8 mouse cellular contexts compared by ENCODE assay signal in genomic region chr12:52097049-52097649, GRCm38 (mm10). TPM values are rescaled to one million over a fixed set of nuclear protein-coding genes. Genes with fewer than 3 reads are reported as not detected.
DNase-seq lines count a peak whose midpoint lies in the region; ATAC-seq and TF ChIP-seq lines count a peak whose summit lies in the region.

No protein-coding gene starts in this region.

- peak overlapping the region; percentile 76 for H3K4me3 ChIP-seq in layer of hippocampus, adult 2 months
- H3K4me3 ChIP-seq in embryonic facial prominence, embryonic 12.5 days: peak overlapping the region; percentile 72
- H3K4me3 ChIP-seq in intestine, embryonic 14.5 days (ENCODE audit: low read depth, low read length): peak overlapping the region; percentile 94
- H3K4me3 ChIP-seq in neural tube, embryonic 12.5 days: peak overlapping the region; percentile 89

- ATAC-seq in embryonic facial prominence, embryonic 12.5 days (ENCODE audit: insufficient number of reproducible peaks, insufficient read depth, low FRiP score, low TSS enrichment): 0 out of 2 replicates have a peak, but pooled peaks have one; percentile 61
- ATAC-seq in intestine, embryonic 14.5 days (replicated peaks; ENCODE audit: low FRiP score, low TSS enrichment, low read depth): peak; percentile 68
- peak; percentile 74 for ATAC-seq in neural tube, embryonic 12.5 days (ENCODE audit: low FRiP score, low read depth)

- H3K9me3 ChIP-seq in embryonic facial prominence, embryonic 12.5 days: no peaks in the 10 kb centered on the region
- no peaks in the 10 kb centered on the region for H3K9me3 ChIP-seq in intestine, embryonic 14.5 days (ENCODE audit: control insufficient read depth, low read length)
- no peaks in the 10 kb centered on the region for H3K9me3 ChIP-seq in neural tube, embryonic 12.5 days

- DNase-seq in layer of hippocampus, adult 2 months (ENCODE audit: low spot score in 2 of 2): no peak
- DNase-seq in layer of hippocampus, adult 9-10 months (ENCODE audit: low spot score): no peak
- no peak for DNase-seq in intestine, embryonic 14.5 days (ENCODE audit: low spot score)
- no peak for DNase-seq in gastrocnemius, postnatal 36 days
- no peak for DNase-seq in adrenal gland, postnatal 4 days (ENCODE audit: low spot score in 2 of 2)
- DNase-seq in left cerebral cortex, postnatal 25 days (ENCODE audit: low spot score in 2 of 2): no peak

- H3K4me1 ChIP-seq in embryonic facial prominence, embryonic 12.5 days: no peaks in the 10 kb centered on the region
- peaks cover 3% of the 10 kb centered on the region; the same call in 1 of the 2 replicates for H3K4me1 ChIP-seq in intestine, embryonic 14.5 days (replicated peaks; ENCODE audit: control insufficient read depth, insufficient read depth, low read length)
- H3K4me1 ChIP-seq in neural tube, embryonic 12.5 days: no peaks in the 10 kb centered on the region

- H3K9ac ChIP-seq in embryonic facial prominence, embryonic 12.5 days: no peak overlapping the region
- H3K9ac ChIP-seq in intestine, embryonic 14.5 days (ENCODE audit: low read length): no peak overlapping the region
- no peak overlapping the region for H3K9ac ChIP-seq in neural tube, embryonic 12.5 days

- intact Hi-C loops in gastrocnemius, postnatal 36 days (cut with DNase I): no loop called here
- intact Hi-C loops in left cerebral cortex, postnatal 25 days (cut with DNase I): no loop called here

- H3K27me3 ChIP-seq in embryonic facial prominence, embryonic 12.5 days: no peaks in the 10 kb centered on the region
- no peaks in the 10 kb centered on the region for H3K27me3 ChIP-seq in intestine, embryonic 14.5 days (replicated peaks; ENCODE audit: control insufficient read depth, insufficient read depth, low read length)
- H3K27me3 ChIP-seq in neural tube, embryonic 12.5 days (replicated peaks): no peaks in the 10 kb centered on the region

- no peak for TF ChIP-seq CTCF in layer of hippocampus, adult 2 months (conservative IDR thresholded peaks at IDR 0.05)

- H3K27ac ChIP-seq in layer of hippocampus, adult 2 months: peak overlapping the region; percentile 92
- no peak overlapping the region for H3K27ac ChIP-seq in embryonic facial prominence, embryonic 12.5 days
- no peak overlapping the region for H3K27ac ChIP-seq in intestine, embryonic 14.5 days (ENCODE audit: low read depth)
- no peak overlapping the region for H3K27ac ChIP-seq in neural tube, embryonic 12.5 days

- H3K4me2 ChIP-seq in embryonic facial prominence, embryonic 12.5 days (replicated peaks): peak overlapping the region; percentile 50; the same call in 1 of the 2 replicates
- H3K4me2 ChIP-seq in intestine, embryonic 14.5 days (ENCODE audit: low read length): peak overlapping the region; percentile 69
- peak overlapping the region; percentile 53 for H3K4me2 ChIP-seq in neural tube, embryonic 12.5 days (replicated peaks)

- WGBS in embryonic facial prominence, embryonic 12.5 days: 67% methylated on average over 13 of the region's 13 CpGs
- 66% methylated on average over 13 of the region's 13 CpGs for WGBS in intestine, embryonic 14.5 days
- 73% methylated on average over 13 of the region's 13 CpGs for WGBS in neural tube, embryonic 12.5 days

- H3K36me3 ChIP-seq in embryonic facial prominence, embryonic 12.5 days: no peaks in the 10 kb centered on the region
- H3K36me3 ChIP-seq in intestine, embryonic 14.5 days (ENCODE audit: control insufficient read depth, insufficient read depth, low read length): no peaks in the 10 kb centered on the region
- no peaks in the 10 kb centered on the region for H3K36me3 ChIP-seq in neural tube, embryonic 12.5 days

RNA-seq across cellular contexts. Expression of gene Nubpl, which starts 0.4 kb away (rescaled TPM):
- total RNA-seq in layer of hippocampus, adult 2 months (2021): 1 to 10 TPM; 5.2 to 5.7 TPM
- polyA plus RNA-seq in embryonic facial prominence, embryonic 12.5 days (2016; fragmentation: Nextera tagmentation; extraction: Ambion mirVana): 14.7 and 15.6 TPM in 2 replicates
- 12.8 and 15.5 TPM in 2 replicates for polyA plus RNA-seq in intestine, embryonic 14.5 days (2014; fragmentation: Nextera tagmentation; extraction: Ambion mirVana)
- 8.8 and 9.0 TPM in 2 replicates for polyA plus RNA-seq in neural tube, embryonic 12.5 days (2016; fragmentation: Nextera tagmentation; extraction: Ambion mirVana)
- 1 to 10 TPM; 4.5 to 5.8 TPM for total RNA-seq in gastrocnemius, postnatal 36 days (2021)
- total RNA-seq in adrenal gland, postnatal 4 days (2021): 10 to 100 TPM; 15.4 to 15.9 TPM
- total RNA-seq in left cerebral cortex, postnatal 25 days (2021): 1 to 10 TPM; 5.1 to 6.4 TPM
